Mouse (Mus musculus) kidney, adult 11 months (tissue): ENCODE data around the gene Lrrc8c.

Experiments used
- DNase-seq: peaks from one replicate; pipeline ENCODE4 v3.0.0; 2022

Gene Lrrc8c

DNA sequence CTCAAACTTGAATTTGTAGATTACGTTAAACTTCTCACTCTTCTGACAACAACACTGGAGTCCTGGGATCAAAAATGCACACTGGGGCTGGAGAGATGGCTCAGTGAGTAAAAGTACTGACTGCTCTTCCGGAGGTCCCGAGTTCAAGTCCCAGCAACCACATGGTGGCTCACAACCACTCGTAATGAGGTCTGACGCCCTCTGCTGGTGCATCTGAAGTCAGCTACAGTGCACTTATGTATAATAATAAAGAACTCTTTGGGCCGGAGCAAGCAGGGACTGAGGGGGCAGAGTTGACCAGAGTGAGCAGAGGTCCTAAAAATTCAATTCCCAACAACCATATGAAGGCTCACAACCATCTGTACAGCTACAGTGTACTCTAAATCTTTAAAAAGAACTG is 125.0 kb downstream of the Lrrc8c start:
- no peak for DNase-seq

- DNase-seq = no peak
Measured at GRCm38 (mm10) chr5:105647094-105647493, 127.9 kb downstream of the Lrrc8c start.

GRCm38 (mm10) chr5:105648648-105649287 is 129.6 kb downstream of the Lrrc8c start:
- DNase-seq = no peak

GRCm38 (mm10) chr5:105649514-105650001 is 130.4 kb downstream of the Lrrc8c start:
- no peak for DNase-seq

DNA sequence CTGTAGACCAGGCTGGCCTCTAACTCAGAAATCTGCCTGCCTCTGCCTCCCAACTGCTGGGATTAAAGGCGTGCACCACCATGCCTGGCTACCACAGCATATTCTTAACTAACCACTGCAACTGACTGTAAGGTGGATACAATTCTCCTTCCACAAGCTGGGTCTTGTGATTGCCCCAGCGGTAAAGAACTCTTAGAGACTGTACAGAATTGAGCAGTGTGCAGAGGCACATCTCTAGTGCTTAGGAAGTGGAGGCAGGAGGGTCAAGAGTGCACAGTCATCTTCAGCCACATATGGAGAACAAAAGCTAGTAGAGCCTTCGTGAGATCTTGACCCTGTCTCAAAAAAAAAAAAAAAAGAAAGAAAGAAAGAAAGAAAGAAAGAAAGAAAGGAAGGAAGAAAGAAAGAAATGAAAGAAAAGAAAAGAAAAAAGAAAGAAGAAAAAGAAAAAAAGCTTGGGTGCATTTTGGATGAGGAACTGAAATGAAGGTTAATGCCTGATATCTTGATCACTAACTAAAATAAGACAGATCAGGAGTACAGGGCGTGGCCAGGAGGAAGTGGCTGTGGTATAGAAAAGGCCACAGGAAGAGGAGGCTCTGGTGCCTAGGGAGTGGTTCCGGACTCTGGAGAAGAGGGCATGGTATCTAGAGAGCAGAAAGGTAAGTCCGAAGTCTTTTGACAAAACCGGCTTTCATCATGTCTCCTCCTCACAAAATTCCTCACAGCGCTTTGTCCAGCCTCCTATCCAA is 131.7 kb downstream of the Lrrc8c start:
- no peak for DNase-seq

DNA sequence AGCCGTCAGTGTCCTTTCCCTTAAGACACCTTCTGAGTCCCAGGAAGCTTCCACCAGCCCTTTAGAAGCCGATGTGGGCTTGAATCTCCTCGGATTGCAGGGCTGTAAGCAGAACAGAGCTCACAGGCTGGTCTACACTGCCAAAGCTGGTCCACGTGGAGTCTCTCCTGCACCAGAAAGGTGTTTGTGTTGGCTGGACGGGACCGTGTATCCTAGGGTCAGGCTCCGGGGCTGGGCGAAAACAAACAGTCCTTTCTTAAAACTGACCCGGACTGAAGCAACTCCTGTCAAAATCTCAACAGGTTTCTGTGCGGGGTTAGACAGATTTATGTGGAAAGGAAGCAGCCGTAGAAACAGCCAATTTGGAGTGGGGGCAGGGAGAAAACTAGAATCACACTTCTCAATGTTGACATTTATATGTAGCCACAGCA is 132.4 kb downstream of the Lrrc8c start:
- peak; percentile 19 for DNase-seq

DNA sequence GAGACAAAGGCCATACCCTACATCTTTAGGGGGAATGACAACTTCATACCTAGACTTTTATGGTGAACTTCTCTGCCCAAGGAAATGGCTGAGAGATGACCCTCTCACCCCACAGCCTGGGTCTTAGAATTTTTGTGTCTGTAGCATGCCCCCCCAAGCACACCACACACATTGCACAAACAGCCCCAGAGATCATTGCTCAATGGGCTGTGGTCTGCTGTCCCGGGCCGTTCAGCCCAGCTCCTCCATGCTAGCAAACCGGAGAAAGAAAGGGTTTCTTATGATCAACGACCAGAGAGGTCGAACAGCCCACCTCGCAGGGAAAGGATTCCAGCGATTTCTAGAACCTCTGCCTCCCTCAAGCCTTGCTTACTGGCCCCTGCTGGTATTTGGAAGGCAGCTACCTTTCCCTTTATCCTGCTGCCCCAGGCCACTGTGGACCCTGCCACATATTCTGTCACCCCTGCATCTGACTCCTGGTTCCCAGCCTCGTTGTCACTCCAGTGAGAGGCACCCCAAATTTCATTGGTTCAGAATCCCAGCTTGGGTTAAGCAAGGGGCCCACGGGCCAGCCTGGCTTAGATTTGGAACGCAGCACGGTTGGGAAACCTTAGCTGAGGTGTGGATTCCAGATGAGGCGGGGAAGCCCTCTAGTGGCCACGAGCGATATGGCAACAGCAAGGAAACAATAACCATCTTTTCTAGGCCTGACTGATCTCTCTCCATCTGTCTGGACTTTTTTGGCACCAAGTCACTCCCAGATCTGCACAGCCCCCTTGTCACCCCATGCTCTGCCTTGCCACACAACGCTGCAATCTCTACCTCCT is 135.3 kb downstream of the Lrrc8c start:
- DNase-seq = peak; percentile 59

DNA sequence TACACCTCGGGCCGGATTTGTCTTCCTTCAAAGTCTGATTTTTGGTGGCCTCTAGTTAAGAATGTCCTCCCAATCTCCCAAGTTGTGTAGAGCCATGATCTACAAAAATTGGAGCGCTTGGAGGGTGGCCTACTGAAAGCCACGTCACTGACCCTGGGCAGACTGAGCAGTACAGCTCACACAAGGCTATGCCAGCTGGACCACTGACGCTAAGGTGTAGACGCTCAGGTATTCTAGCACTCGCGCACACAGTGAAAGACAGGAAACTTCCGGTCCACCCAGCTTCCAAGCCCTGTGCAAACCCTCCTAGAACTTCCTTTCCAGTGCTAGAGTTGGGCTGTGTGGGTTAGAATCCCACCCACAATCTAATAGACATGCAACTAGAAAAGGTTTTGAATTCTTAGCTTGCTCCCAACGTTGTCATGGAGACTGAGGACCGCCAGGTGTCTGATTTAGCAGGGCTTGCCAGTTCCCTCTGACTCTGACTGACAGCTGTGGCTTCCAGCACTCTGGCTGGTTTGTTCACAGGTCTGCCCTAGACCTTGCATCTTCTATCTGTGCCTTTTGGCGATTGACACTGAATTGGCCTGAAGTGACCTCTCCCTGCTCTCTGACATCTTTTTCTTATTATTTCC is 136.0 kb downstream of the Lrrc8c start:
- no peak for DNase-seq

- no peak for DNase-seq
Measured at GRCm38 (mm10) chr5:105661894-105662293, 142.7 kb downstream of the Lrrc8c start.
